Mouse (Mus musculus): ENCODE results near the gene Kcnv2. TPM values are rescaled to one million over a fixed set of nuclear protein-coding genes. Genes with fewer than 3 reads are reported as not detected.

Kcnv2 gene
- polyA plus RNA-seq, 1 experiment from 2014 or later, result not detected

GRCm38 (mm10) chr19:27336126-27336917, 13.9 kb downstream of the Kcnv2 start:
- H3K27me3 ChIP-seq (ENCODE audit: control insufficient read depth, insufficient read depth, low read length), result no peaks in the 10 kb centered on the region
- H3K9ac ChIP-seq (ENCODE audit: low read length), result no peak overlapping the region
- no peaks in the 10 kb centered on the region for H3K9me3 ChIP-seq (ENCODE audit: control insufficient read depth, low read length)
- ATAC-seq (ENCODE audit: insufficient read depth, low FRiP score, low TSS enrichment) (no peak), DNase-seq (ENCODE audit: low spot score) (no peak)
- H3K27ac ChIP-seq (ENCODE audit: low read depth, low read length), result no peak overlapping the region
- H3K4me3 ChIP-seq (ENCODE audit: low read depth, low read length), result no peak overlapping the region
- no peaks in the 10 kb centered on the region for H3K36me3 ChIP-seq (ENCODE audit: control insufficient read depth, insufficient read depth, low read length)
- WGBS, result 82% methylated on average over 4 of the region's 4 CpGs
- no peak overlapping the region for H3K4me2 ChIP-seq (ENCODE audit: low read depth)
- no peaks in the 10 kb centered on the region for H3K4me1 ChIP-seq (ENCODE audit: control insufficient read depth, insufficient read depth, low read length)

- H3K4me3 ChIP-seq (ENCODE audit: low read depth, low read length), result no peak overlapping the region
- WGBS, result 95% methylated on average over 1 of the region's 1 CpGs
- ATAC-seq (ENCODE audit: insufficient read depth, low FRiP score, low TSS enrichment) (no peak), DNase-seq (ENCODE audit: low spot score) (no peak)
- H3K9ac ChIP-seq (ENCODE audit: low read length), result no peak overlapping the region
- no peaks in the 10 kb centered on the region for H3K27me3 ChIP-seq (ENCODE audit: control insufficient read depth, insufficient read depth, low read length)
- no peaks in the 10 kb centered on the region for H3K36me3 ChIP-seq (ENCODE audit: control insufficient read depth, insufficient read depth, low read length)
- H3K4me1 ChIP-seq (ENCODE audit: control insufficient read depth, insufficient read depth, low read length), result no peaks in the 10 kb centered on the region
- H3K27ac ChIP-seq (ENCODE audit: low read depth, low read length), result no peak overlapping the region
- no peak overlapping the region for H3K4me2 ChIP-seq (ENCODE audit: low read depth)
- H3K9me3 ChIP-seq (ENCODE audit: control insufficient read depth, low read length), result no peaks in the 10 kb centered on the region
Measured at GRCm38 (mm10) chr19:27346501-27346900, 24.1 kb downstream of the Kcnv2 start.

- Histone ChIP-seq H3K9ac (ENCODE audit: low read length) (no peak overlapping the region), H3K4me1 (ENCODE audit: control insufficient read depth, insufficient read depth, low read length) (no peaks in the 10 kb centered on the region), H3K9me3 (ENCODE audit: control insufficient read depth, low read length) (no peaks in the 10 kb centered on the region), H3K36me3 (ENCODE audit: control insufficient read depth, insufficient read depth, low read length) (no peaks in the 10 kb centered on the region), H3K27me3 (ENCODE audit: control insufficient read depth, insufficient read depth, low read length) (no peaks in the 10 kb centered on the region), H3K27ac (ENCODE audit: low read depth, low read length) (no peak overlapping the region), H3K4me3 (ENCODE audit: low read depth, low read length) (no peak overlapping the region), H3K4me2 (ENCODE audit: low read depth) (no peak overlapping the region)
- no peak for ATAC-seq (ENCODE audit: insufficient read depth, low FRiP score, low TSS enrichment)
- no peak for DNase-seq (ENCODE audit: low spot score)
- WGBS, result 74% methylated on average over 6 of the region's 6 CpGs
Measured at GRCm38 (mm10) chr19:27351700-27352099, 29.3 kb downstream of the Kcnv2 start.

GRCm38 (mm10) chr19:27360381-27360780, 38.0 kb downstream of the Kcnv2 start:
- no peak overlapping the region for H3K27ac ChIP-seq (ENCODE audit: low read depth, low read length)
- H3K4me2 ChIP-seq (ENCODE audit: low read depth), result no peak overlapping the region
- no peaks in the 10 kb centered on the region for H3K27me3 ChIP-seq (ENCODE audit: control insufficient read depth, insufficient read depth, low read length)
- no peaks in the 10 kb centered on the region for H3K9me3 ChIP-seq (ENCODE audit: control insufficient read depth, low read length)
- H3K36me3 ChIP-seq (ENCODE audit: control insufficient read depth, insufficient read depth, low read length), result no peaks in the 10 kb centered on the region
- H3K9ac ChIP-seq (ENCODE audit: low read length), result no peak overlapping the region
- ATAC-seq (ENCODE audit: insufficient read depth, low FRiP score, low TSS enrichment) (no peak), DNase-seq (ENCODE audit: low spot score) (no peak)
- no peak overlapping the region for H3K4me3 ChIP-seq (ENCODE audit: low read depth, low read length)
- peaks cover 6% of the 10 kb centered on the region for H3K4me1 ChIP-seq (ENCODE audit: control insufficient read depth, insufficient read depth, low read length)

- DNase-seq (ENCODE audit: low spot score) (no peak), ATAC-seq (ENCODE audit: insufficient read depth, low FRiP score, low TSS enrichment) (no peak)
- H3K4me1 ChIP-seq (ENCODE audit: control insufficient read depth, insufficient read depth, low read length), result peaks cover 6% of the 10 kb centered on the region
- no peak overlapping the region; the same call in 1 of the 2 replicates for H3K9ac ChIP-seq (ENCODE audit: low read length)
- WGBS, result 62% methylated on average over 4 of the region's 4 CpGs
- no peak overlapping the region for H3K4me3 ChIP-seq (ENCODE audit: low read depth, low read length)
- no peak overlapping the region for H3K4me2 ChIP-seq (ENCODE audit: low read depth)
- no peaks in the 10 kb centered on the region for H3K27me3 ChIP-seq (ENCODE audit: control insufficient read depth, insufficient read depth, low read length)
- no peaks in the 10 kb centered on the region for H3K9me3 ChIP-seq (ENCODE audit: control insufficient read depth, low read length)
- no peaks in the 10 kb centered on the region for H3K36me3 ChIP-seq (ENCODE audit: control insufficient read depth, insufficient read depth, low read length)
- H3K27ac ChIP-seq (ENCODE audit: low read depth, low read length), result no peak overlapping the region
Measured at GRCm38 (mm10) chr19:27363891-27364290, 41.5 kb downstream of the Kcnv2 start.

GRCm38 (mm10) chr19:27364521-27364931, 42.1 kb downstream of the Kcnv2 start:
- peak; percentile 45 for ATAC-seq (ENCODE audit: insufficient read depth, low FRiP score, low TSS enrichment)
- Histone ChIP-seq H3K4me3 (ENCODE audit: low read depth, low read length) (no peak overlapping the region), H3K4me1 (ENCODE audit: control insufficient read depth, insufficient read depth, low read length) (peaks cover 6% of the 10 kb centered on the region), H3K36me3 (ENCODE audit: control insufficient read depth, insufficient read depth, low read length) (no peaks in the 10 kb centered on the region), H3K27me3 (ENCODE audit: control insufficient read depth, insufficient read depth, low read length) (no peaks in the 10 kb centered on the region), H3K27ac (ENCODE audit: low read depth, low read length) (0 out of 2 replicates have a peak overlapping the region, but pooled peaks have one; percentile 34), H3K4me2 (ENCODE audit: low read depth) (peak overlapping the region; percentile 28; the same call in 1 of the 2 replicates), H3K9ac (ENCODE audit: low read length) (no peak overlapping the region; the same call in 1 of the 2 replicates), H3K9me3 (ENCODE audit: control insufficient read depth, low read length) (no peaks in the 10 kb centered on the region)
- WGBS, result 15% methylated on average over 8 of the region's 8 CpGs
- peak; percentile 43 for DNase-seq (ENCODE audit: low spot score)

GRCm38 (mm10) chr19:27366113-27366746, 43.8 kb downstream of the Kcnv2 start:
- Histone ChIP-seq H3K9me3 (ENCODE audit: control insufficient read depth, low read length) (no peaks in the 10 kb centered on the region), H3K9ac (ENCODE audit: low read length) (no peak overlapping the region), H3K4me2 (ENCODE audit: low read depth) (no peak overlapping the region), H3K27ac (ENCODE audit: low read depth, low read length) (no peak overlapping the region), H3K36me3 (ENCODE audit: control insufficient read depth, insufficient read depth, low read length) (no peaks in the 10 kb centered on the region), H3K4me3 (ENCODE audit: low read depth, low read length) (no peak overlapping the region), H3K4me1 (ENCODE audit: control insufficient read depth, insufficient read depth, low read length) (peaks cover 9% of the 10 kb centered on the region), H3K27me3 (ENCODE audit: control insufficient read depth, insufficient read depth, low read length) (no peaks in the 10 kb centered on the region)
- ATAC-seq (ENCODE audit: insufficient read depth, low FRiP score, low TSS enrichment), result no peak
- DNase-seq (ENCODE audit: low spot score), result no peak
- 81% methylated on average over 10 of the region's 10 CpGs for WGBS

- DNase-seq (ENCODE audit: low spot score) (no peak), ATAC-seq (ENCODE audit: insufficient read depth, low FRiP score, low TSS enrichment) (no peak)
- Histone ChIP-seq H3K4me1 (ENCODE audit: control insufficient read depth, insufficient read depth, low read length) (peaks cover 5% of the 10 kb centered on the region), H3K9me3 (ENCODE audit: control insufficient read depth, low read length) (no peaks in the 10 kb centered on the region), H3K4me2 (ENCODE audit: low read depth) (no peak overlapping the region), H3K9ac (ENCODE audit: low read length) (no peak overlapping the region), H3K27me3 (ENCODE audit: control insufficient read depth, insufficient read depth, low read length) (no peaks in the 10 kb centered on the region), H3K27ac (ENCODE audit: low read depth, low read length) (no peak overlapping the region), H3K4me3 (ENCODE audit: low read depth, low read length) (no peak overlapping the region), H3K36me3 (ENCODE audit: control insufficient read depth, insufficient read depth, low read length) (no peaks in the 10 kb centered on the region)
- 89% methylated on average over 3 of the region's 3 CpGs for WGBS
Measured at GRCm38 (mm10) chr19:27369461-27370135, 47.2 kb downstream of the Kcnv2 start.

Data from neural tube, embryonic 11.5 days (tissue).